In the genomic region with DNA sequence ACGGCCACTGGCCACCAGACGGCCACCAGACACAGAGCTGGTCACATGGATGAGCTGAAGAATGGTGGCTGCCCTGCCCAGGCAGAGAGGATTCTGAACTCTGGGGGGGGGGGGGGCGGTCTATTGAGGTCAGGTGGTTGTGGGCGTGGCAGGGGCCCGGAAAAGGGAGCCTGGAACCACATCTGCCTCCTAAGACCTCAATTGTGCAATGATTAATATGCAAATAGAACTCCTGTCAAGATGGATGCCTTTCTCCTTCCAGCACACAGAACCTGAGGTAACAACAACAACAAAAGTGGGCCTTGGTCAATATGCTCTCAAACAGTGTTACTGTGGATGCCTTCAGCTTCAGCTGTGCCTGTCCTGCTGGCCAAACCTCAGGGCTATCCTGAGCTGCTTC, we compare ENCODE assay signal across 31 mouse cellular contexts. TPM values are rescaled to one million over a fixed set of nuclear protein-coding genes. Genes with fewer than 3 reads are reported as not detected.
DNase-seq lines count a peak whose midpoint lies in the region; ATAC-seq and TF ChIP-seq lines count a peak whose summit lies in the region.
"Had no signal": no experiment of that assay in that cellular context is flagged by ENCODE, and none has a peak within 500 bp of the region (broad histone marks: within the 10 kb centered on the region; RNA-seq: fewer than 3 reads in every experiment).

No protein-coding gene starts in this region.

- H3K9me3 ChIP-seq in ES-E14 (ENCODE audit: control insufficient read depth, insufficient read depth, low read depth, low read length), result no peaks in the 10 kb centered on the region
- H3K9me3 ChIP-seq: heart, embryonic 10.5 days; heart, embryonic 15.5 days; lung, embryonic 15.5 days; midbrain, embryonic 10.5 days; midbrain, embryonic 15.5 days; neural tube, embryonic 15.5 days had no signal

- no peaks in the 10 kb centered on the region; the same call in 1 of the 2 replicates for H3K36me3 ChIP-seq in kidney, adult 2 months (ENCODE audit: control insufficient read depth, insufficient read depth, low read length)
- no peaks in the 10 kb centered on the region for H3K36me3 ChIP-seq in ES-E14 (ENCODE audit: control insufficient read depth, insufficient read depth, low read length, poor library complexity, severe bottlenecking)
- H3K36me3 ChIP-seq: heart, embryonic 10.5 days; heart, embryonic 15.5 days; lung, embryonic 15.5 days; midbrain, embryonic 10.5 days; midbrain, embryonic 15.5 days; neural tube, embryonic 15.5 days had no signal

- ATAC-seq in granulocyte monocyte progenitor cell, adult 5-6 weeks (replicated peaks; ENCODE audit: poor library complexity, severe bottlenecking), result no peak
- ATAC-seq: forebrain, embryonic 16.5 days; inflammation-experienced regulatory T-cells, adult 6 months; midbrain, embryonic 15.5 days had no signal

- TF ChIP-seq POLR2A in kidney, adult 2 months (IDR thresholded peaks at IDR 0.05; ENCODE audit: low read depth, low read length), result no peak

- H3K27me3 ChIP-seq in kidney, adult 2 months (replicated peaks; ENCODE audit: control insufficient read depth, insufficient read depth, low read length), result no peaks in the 10 kb centered on the region
- H3K27me3 ChIP-seq: lung, embryonic 15.5 days; neural tube, embryonic 15.5 days had no signal

- in situ Hi-C loops in ES-E14 (cut with MboI; ENCODE audit: low sequenced_read_pairs in 2 of 2, unreplicated experiment in 2 of 2), result no loop called here

- peak overlapping the region; percentile 87; the same call in 1 of the 2 replicates for H3K27ac ChIP-seq in kidney, adult 2 months (ENCODE audit: insufficient read depth, low read depth, low read length)
- 0 out of 2 replicates have a peak overlapping the region, but pooled peaks have one; percentile 28 for H3K27ac ChIP-seq in ES-E14 (ENCODE audit: insufficient read depth, low read depth, low read length, poor library complexity, severe bottlenecking)
- H3K27ac ChIP-seq: gastrocnemius, adult 2 months; heart, embryonic 10.5 days; heart, embryonic 15.5 days; hindbrain, embryonic 14.5 days; lung, embryonic 15.5 days; midbrain, embryonic 15.5 days; neural tube, embryonic 15.5 days had no signal

- H3K9ac ChIP-seq in ES-E14 (ENCODE audit: insufficient read depth, low read depth, low read length, poor library complexity, severe bottlenecking), result no peak overlapping the region; the same call in 1 of the 2 replicates
- H3K9ac ChIP-seq: heart, embryonic 15.5 days; hindbrain, embryonic 14.5 days; lung, embryonic 15.5 days; midbrain, embryonic 15.5 days; neural tube, embryonic 15.5 days had no signal

- peak; percentile 75 for DNase-seq in kidney, adult 2 months
- no peak for DNase-seq in kidney, postnatal 4 days
- DNase-seq in ES-E14 (ENCODE audit: low read depth, low spot score), result no peak
- DNase-seq in kidney, adult 9 months, result peak; percentile 66
- peak; percentile 64 to 79 for DNase-seq in kidney, postnatal 25 days
- no peak for DNase-seq in heart, postnatal 4 days
- no peak for DNase-seq in cerebellum, postnatal 14 days
- DNase-seq: adrenal gland, adult 8-10 months; B cell, adult 2 months; cerebellum, adult 11 months; cerebellum, adult 9-10 months; gastrocnemius, adult 2 months; heart, postnatal 36 days; layer of hippocampus, adult 9-11 months; liver; retina, postnatal 1 day; right cerebral cortex, postnatal 14 days; thymus, postnatal 14 days had no signal

- peak overlapping the region; percentile 61; the same call in 1 of the 2 replicates for H3K4me3 ChIP-seq in kidney, adult 2 months (ENCODE audit: insufficient read depth, low read depth, low read length)
- no peak overlapping the region; a peak in 1 of 4 replicates for H3K4me3 ChIP-seq in ES-E14 (ENCODE audit: insufficient read depth in 1 of 2, low read depth in 1 of 2, low read length in 2 of 2, poor library complexity in 1 of 2, severe bottlenecking in 1 of 2)
- H3K4me3 ChIP-seq: erythroblast, embryonic 14.5 days; gastrocnemius, adult 2 months; heart, embryonic 10.5 days; heart, embryonic 15.5 days; lung, embryonic 15.5 days; midbrain, embryonic 10.5 days; midbrain, embryonic 15.5 days; neural tube, embryonic 15.5 days had no signal

- 30% methylated on average over 5 of the region's 5 CpGs for WGBS in kidney, adult 2 months

- TF ChIP-seq CTCF in kidney, adult 2 months (conservative IDR thresholded peaks at IDR 0.05; ENCODE audit: insufficient read depth, insufficient read length, low read depth, low read length), result no peak

- H3K4me1 ChIP-seq in kidney, adult 2 months (ENCODE audit: control insufficient read depth, insufficient read depth, low read length), result peaks cover 24% of the 10 kb centered on the region
- peaks cover 7 to 55% of the 10 kb centered on the region in 2 experiments; a peak in 3 of 4 replicates for H3K4me1 ChIP-seq in ES-E14 (ENCODE audit: control insufficient read depth in 2 of 2, insufficient read depth in 2 of 2, low read length in 2 of 2, poor library complexity in 1 of 2)

TF ChIP-seq in ES-E14, 5 proteins besides CTCF, POLR2A, EP300 and RAD21:
- TF ChIP-seq HCFC1 (IDR thresholded peaks at IDR 0.05; ENCODE audit: borderline replicate concordance, insufficient read depth, low read length) (no peak), ZC3H11A (IDR thresholded peaks at IDR 0.05; ENCODE audit: borderline replicate concordance, low read depth, low read length) (no peak), ZNF384 (IDR thresholded peaks at IDR 0.05; ENCODE audit: low read depth, low read length) (no peak), MAFK (IDR thresholded peaks at IDR 0.05; ENCODE audit: insufficient read depth, low read depth, low read length) (no peak), CHD2 (IDR thresholded peaks at IDR 0.05; ENCODE audit: low read depth, low read length) (no peak)
TF ChIP-seq in ES-E14: peak in this region for 0.

RNA-seq across cellular contexts. Expression of a gene that starts 3.4 kb away (rescaled TPM):
- 39.9 and 46.7 TPM in 2 replicates for polyA plus RNA-seq in kidney, adult 2 months (2012; rRNA removed)
- 1.9 and 3.3 TPM in 2 replicates for total RNA-seq in ES-E14 (2012; rRNA removed)
- total RNA-seq in heart, postnatal 4 days (2021), result under 1 TPM; 0.45 to 0.97 TPM
- not detected in 2 replicates for total RNA-seq in granulocyte monocyte progenitor cell, adult 5-6 weeks (2014; fragmentation: Nextera tagmentation)
- not detected in 2 replicates for total RNA-seq in granulocyte monocyte progenitor cell, adult 5-6 weeks (2017)
- total RNA-seq: common myeloid progenitor, adult 5-6 weeks; megakaryocyte progenitor cell, adult 5-6 weeks had no signal
- polyA plus RNA-seq: erythroblast, embryonic 14.5 days had no signal

Comparison
In these comparisons a context has a peak if more than half of its experiments do, and no peak if none do; other contexts are left out.
1. DNase-seq: peak in kidney, adult 2 months (single experiment), kidney, adult 9 months (single experiment) and kidney, postnatal 25 days (2 of 2); none in kidney, postnatal 4 days (0 of 2), ES-E14 (single experiment), heart, postnatal 4 days (single experiment) and cerebellum, postnatal 14 days (0 of 2).